Mouse (Mus musculus) spleen, adult 10 weeks (tissue): ENCODE results near the gene Vmn2r80. TPM values are rescaled to one million over a fixed set of nuclear protein-coding genes. Genes with fewer than 3 reads are reported as not detected.

Experiments
- polyA plus RNA-seq: library from polyadenylated mRNA; stranded (reverse); fragments of 350-450 nt; fragmentation: Illumina TruSeq; extraction: RNeasy Lipid Tissue Mini Kit (QIAGEN cat#74804); gene quantifications from one replicate; pipeline ENCODE4 v1.2.3, GENCODE M21; 2015; ENCODE audit warnings: low replicate concordance; ENCODE audit not compliant: insufficient read depth

Gene Vmn2r80
- polyA plus RNA-seq: not detected

GRCm38 (mm10) chr10:79148469-79148868 lies at the start of gene Vmn2r80:
Gene Vmn2r80, plus strand, starts transcription at chr10:79148769.

Other genes starting within 250 kb of the Vmn2r80 start
- gene Olfr1354, start 235.6 kb upstream of the Vmn2r80 start, polyA plus RNA-seq: not detected
- not detected for gene Olfr8, start 198.1 kb upstream of the Vmn2r80 start, polyA plus RNA-seq
- gene Olfr1353, start 185.5 kb upstream of the Vmn2r80 start, polyA plus RNA-seq: not detected
- gene Olfr1352, start 167.7 kb upstream of the Vmn2r80 start, polyA plus RNA-seq: not detected
- not detected for gene Olfr1351, start 136.3 kb upstream of the Vmn2r80 start, polyA plus RNA-seq
- not detected for gene Olfr57, start 120.0 kb upstream of the Vmn2r80 start, polyA plus RNA-seq
- gene 2610008E11Rik, start 51.2 kb upstream of the Vmn2r80 start, polyA plus RNA-seq: 28.6 TPM
- not detected for gene Vmn2r81, start 98.9 kb downstream of the Vmn2r80 start, polyA plus RNA-seq
- not detected for gene Vmn2r82, start 207.8 kb downstream of the Vmn2r80 start, polyA plus RNA-seq